Mouse (Mus musculus) gastrocnemius, postnatal 14 days (tissue): ENCODE results near the gene D230025D16Rik. TPM values are rescaled to one million over a fixed set of nuclear protein-coding genes. Genes with fewer than 3 reads are reported as not detected.

ENCODE experiments used
- total RNA-seq, 2 experiments: library from RNA; stranded (reverse); gene quantifications; 2 replicates each; pipeline ENCODE4 v1.2.3; 2021

Gene D230025D16Rik
- total RNA-seq, 2 experiments from 2014 or later, result 14.6 to 18.7 TPM

Other genes with a start within 250 kb of the D230025D16Rik start
- not detected for gene Ces2h, start 224.3 kb upstream of the D230025D16Rik start, total RNA-seq
- gene Ces3a, start 176.5 kb upstream of the D230025D16Rik start, total RNA-seq, result not detected
- gene Ces3b, start 141.4 kb upstream of the D230025D16Rik start, total RNA-seq, result not detected
- gene Ces4a, start 93.3 kb upstream of the D230025D16Rik start, total RNA-seq, result not detected
- gene Cbfb, start 54.5 kb upstream of the D230025D16Rik start, total RNA-seq, result 10 to 100 TPM; 37.2 TPM
- gene B3gnt9, start 30.0 kb downstream of the D230025D16Rik start, total RNA-seq, result 1 to 10 TPM; 5.1 to 6.1 TPM
- 1 to 10 TPM; 2.8 to 3.9 TPM for gene Tradd, start 39.5 kb downstream of the D230025D16Rik start, total RNA-seq
- gene Fbxl8, start 39.5 kb downstream of the D230025D16Rik start, total RNA-seq, result 1 to 10 TPM; 1.3 TPM
- gene Hsf4, start 44.7 kb downstream of the D230025D16Rik start, total RNA-seq, result 1 to 10 TPM in 1 of 2 experiments, under 1 TPM in 1; 0.95 to 1.4 TPM
- 10 to 100 TPM; 24.1 to 27.3 TPM for gene Nol3, start 51.0 kb downstream of the D230025D16Rik start, total RNA-seq
- gene 4931428F04Rik, start 64.7 kb downstream of the D230025D16Rik start, total RNA-seq, result 1 to 10 TPM in 1 of 2 experiments, under 1 TPM in 1; 0.84 to 1.3 TPM
- gene Exoc3l, start 71.0 kb downstream of the D230025D16Rik start, total RNA-seq, result 1 to 10 TPM; 3.4 to 3.7 TPM
- gene E2f4, start 72.5 kb downstream of the D230025D16Rik start, total RNA-seq, result 10 to 100 TPM; 15.4 to 17.2 TPM
- gene Elmo3, start 80.5 kb downstream of the D230025D16Rik start, total RNA-seq, result under 1 TPM; 0.40 to 0.45 TPM
- gene Lrrc29, start 101.1 kb downstream of the D230025D16Rik start, total RNA-seq, result 1 to 10 TPM in 1 of 2 experiments, under 1 TPM in 1; 0.76 to 1.6 TPM
- 10 to 100 TPM; 20.6 to 21.5 TPM for gene Tmem208, start 101.2 kb downstream of the D230025D16Rik start, total RNA-seq
- gene Fhod1, start 122.8 kb downstream of the D230025D16Rik start, total RNA-seq, result 10 to 100 TPM; 12.1 to 15.6 TPM
- 1 to 10 TPM in 1 of 2 experiments, under 1 TPM in 1; 0.84 to 1.0 TPM for gene Slc9a5, start 123.7 kb downstream of the D230025D16Rik start, total RNA-seq
- under 1 TPM; 0.07 to 0.08 TPM for gene Plekhg4, start 148.1 kb downstream of the D230025D16Rik start, total RNA-seq
- under 1 TPM in 1 of 2 experiments, not detected in 1; 0.21 TPM for gene Kctd19, start 188.4 kb downstream of the D230025D16Rik start, total RNA-seq
- under 1 TPM; 0.53 to 0.97 TPM for gene Lrrc36, start 188.4 kb downstream of the D230025D16Rik start, total RNA-seq
- gene Tppp3, start 246.4 kb downstream of the D230025D16Rik start, total RNA-seq, result 100 to 1,000 TPM; 191 to 254 TPM